Mouse (Mus musculus): ENCODE data around the gene Rplp2. TPM values are rescaled to one million over a fixed set of nuclear protein-coding genes. Genes with fewer than 3 reads are reported as not detected.
"Not testable (repeated sequence)": the region's sequence is repeated elsewhere in the genome, so short reads cannot be mapped to it uniquely, and the experiment has no call there.

Gene Rplp2
- total RNA-seq (2021) = 100 to 1,000 TPM; 894 to 998 TPM

GRCm38 (mm10) chr7:141447110-141447991 lies at the start of gene Rplp2:
Gene Rplp2 (plus strand): TSS chr7:141447370.
- peak; percentile 95 for DNase-seq
- intact Hi-C loops (cut with DNase I) = no loop called here

- DNase-seq = peak; percentile 58
- intact Hi-C loops (cut with DNase I) = no loop called here
Observed at GRCm38 (mm10) chr7:141403305-141403704, 43.9 kb upstream of the Rplp2 start.

- intact Hi-C loops (cut with DNase I) = no loop called here
- DNase-seq = no peak
Observed at GRCm38 (mm10) chr7:141405466-141405865, 41.7 kb upstream of the Rplp2 start.

- DNase-seq; intact Hi-C loops (cut with DNase I): not testable (repeated sequence)
Observed at GRCm38 (mm10) chr7:141407670-141408069, 39.5 kb upstream of the Rplp2 start.

GRCm38 (mm10) chr7:141408833-141409232 lies 38.3 kb upstream of the Rplp2 start:
- peak; percentile 93 for DNase-seq
- intact Hi-C loops (cut with DNase I) = no loop called here

GRCm38 (mm10) chr7:141410631-141411030 lies 36.5 kb upstream of the Rplp2 start:
- intact Hi-C loops (cut with DNase I) = no loop called here
- DNase-seq = no peak

GRCm38 (mm10) chr7:141411667-141412066 lies 35.5 kb upstream of the Rplp2 start:
- no peak for DNase-seq
- intact Hi-C loops (cut with DNase I) = no loop called here

GRCm38 (mm10) chr7:141413331-141413730 lies 33.8 kb upstream of the Rplp2 start:
- intact Hi-C loops (cut with DNase I) = no loop called here
- no peak for DNase-seq

- DNase-seq = peak; percentile 100
- intact Hi-C loops (cut with DNase I) = no loop called here
Observed at GRCm38 (mm10) chr7:141413809-141414584, 33.2 kb upstream of the Rplp2 start, which contains the start of gene Gatd1. Gene Gatd1 (minus strand): TSS chr7:141414136.

- DNase-seq = no peak
- intact Hi-C loops (cut with DNase I) = no loop called here
Observed at GRCm38 (mm10) chr7:141416144-141416841, 30.9 kb upstream of the Rplp2 start.

GRCm38 (mm10) chr7:141417731-141418681 lies 29.2 kb upstream of the Rplp2 start:
- no peak for DNase-seq
- intact Hi-C loops (cut with DNase I) = no loop called here

- intact Hi-C loops (cut with DNase I) = no loop called here
- no peak for DNase-seq
Observed at GRCm38 (mm10) chr7:141418970-141419369, 28.2 kb upstream of the Rplp2 start.

GRCm38 (mm10) chr7:141420030-141420702 lies 27.0 kb upstream of the Rplp2 start:
- intact Hi-C loops (cut with DNase I) = no loop called here
- DNase-seq = no peak

GRCm38 (mm10) chr7:141423811-141424210 lies 23.4 kb upstream of the Rplp2 start:
- intact Hi-C loops (cut with DNase I) = no loop called here
- no peak for DNase-seq

GRCm38 (mm10) chr7:141426948-141427730 lies 20.0 kb upstream of the Rplp2 start:
- DNase-seq = no peak
- intact Hi-C loops (cut with DNase I) = no loop called here

GRCm38 (mm10) chr7:141428701-141429100 lies 18.5 kb upstream of the Rplp2 start:
- intact Hi-C loops (cut with DNase I) = no loop called here
- no peak for DNase-seq

GRCm38 (mm10) chr7:141429310-141429709 lies 17.9 kb upstream of the Rplp2 start, which contains the start of gene Cend1:
Gene Cend1 (minus strand): TSS chr7:141429491.
- DNase-seq = peak; percentile 65
- intact Hi-C loops (cut with DNase I) = no loop called here

GRCm38 (mm10) chr7:141429840-141430584 lies 17.2 kb upstream of the Rplp2 start:
- intact Hi-C loops (cut with DNase I) = no loop called here
- no peak for DNase-seq

Data from left cerebral cortex, postnatal 4 days (tissue).